Mouse (Mus musculus) forebrain, embryonic 16.5 days (tissue): Measurements from ENCODE around the gene Fam129b. TPM values are rescaled to one million over a fixed set of nuclear protein-coding genes. Genes with fewer than 3 reads are reported as not detected.

ENCODE experiments used
- ATAC-seq: fragments of 200-750 bp; cut with Nextera tagmentation; 2 replicates; pipeline ENCODE4 v1.8.0; 2017; ENCODE audit warnings: mild to moderate bottlenecking, moderate library complexity
- H3K27ac ChIP-seq: fragments of 300-500 bp; sonication (generic); 2 replicates; pipeline ENCODE4 v1.5.1; 2014; ENCODE audit warnings: low read length, control low read depth
- H3K27me3 ChIP-seq: fragments of 300-500 bp; sonication (generic); replicated peaks from 2 replicates; pipeline ENCODE4 v1.6.1; 2014; ENCODE audit warnings: low read length; ENCODE audit not compliant: control insufficient read depth, insufficient read depth
- H3K36me3 ChIP-seq: fragments of 300-500 bp; sonication (generic); 2 replicates; pipeline ENCODE4 v1.6.1; 2014; ENCODE audit not compliant: control insufficient read depth, insufficient read depth
- H3K4me1 ChIP-seq: fragments of 300-500 bp; sonication (generic); replicated peaks from 2 replicates; pipeline ENCODE4 v1.6.1; 2014; ENCODE audit warnings: low read length; ENCODE audit not compliant: control insufficient read depth, insufficient read depth
- H3K4me2 ChIP-seq: fragments of 300-500 bp; sonication (generic); 2 replicates; pipeline ENCODE4 v1.6.1; 2014; ENCODE audit warnings: mild to moderate bottlenecking, low read length, control low read depth
- H3K4me3 ChIP-seq: fragments of 300-500 bp; sonication (generic); replicated peaks from 2 replicates; pipeline ENCODE4 v1.5.1; 2014; ENCODE audit warnings: mild to moderate bottlenecking, low read length, control low read depth
- H3K9ac ChIP-seq: fragments of 300-500 bp; sonication (generic); replicated peaks from 2 replicates; pipeline ENCODE4 v1.6.1; 2014; ENCODE audit warnings: low read depth, low read length, control low read depth
- H3K9me3 ChIP-seq: fragments of 300-500 bp; sonication (generic); 2 replicates; pipeline ENCODE4 v1.6.1; 2016; ENCODE audit warnings: low read length; ENCODE audit not compliant: control insufficient read depth
- WGBS: fragments of 180-500 bp; shearing (Covaris S2); extraction: QIAGEN DNeasy Blood & Tissue Kit; methylation state at CpG from one replicate; pipeline ENCODE4 v1.1.7; 2014; 5-methylcytosine and 5-hydroxymethylcytosine counted together
- polyA plus RNA-seq: library from polyadenylated mRNA; unstranded; fragments of >200 nt; fragmentation: Nextera tagmentation; extraction: Ambion mirVana; gene quantifications from 2 replicates; pipeline ENCODE4 v1.2.1, GENCODE M21; 2015

Gene Fam129b
- polyA plus RNA-seq, 1 experiment from 2014 or later = 36.4 TPM

DNA sequence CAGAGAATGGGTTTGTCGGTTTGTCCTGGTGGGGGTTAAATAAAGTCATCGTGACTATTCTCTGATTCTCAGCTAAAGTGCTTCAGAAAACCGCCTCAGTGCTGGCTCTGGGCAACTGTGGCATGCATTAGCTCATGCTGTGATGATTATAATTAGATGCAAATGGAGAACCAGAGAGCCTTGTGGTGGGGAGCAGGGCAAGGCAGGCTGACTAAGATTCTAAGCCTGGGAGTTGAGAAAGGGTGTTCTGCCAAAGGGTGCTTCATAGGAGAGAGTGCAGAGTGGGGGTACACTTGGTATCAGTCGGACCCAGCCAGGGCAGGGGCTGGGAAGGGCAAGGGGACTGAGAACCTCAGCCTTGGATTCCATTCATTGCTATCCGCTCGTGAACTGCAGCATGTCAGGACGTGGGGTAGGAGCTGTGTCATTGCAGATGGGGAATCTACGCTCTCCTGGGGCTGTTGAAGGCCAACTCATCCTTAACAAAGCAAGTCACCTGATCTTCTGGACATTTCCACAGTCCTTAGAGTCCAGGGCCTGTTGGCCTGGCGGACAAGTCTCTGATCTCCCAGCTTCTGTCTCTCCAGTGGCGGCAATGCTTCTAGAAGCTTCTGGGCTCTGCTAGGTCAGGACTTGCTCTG lies 20.7 kb downstream of the Fam129b start:
- H3K9ac ChIP-seq = no peak overlapping the region
- no peak overlapping the region for H3K4me2 ChIP-seq
- ATAC-seq = peak; percentile 67
- no peaks in the 10 kb centered on the region for H3K9me3 ChIP-seq
- H3K36me3 ChIP-seq = no peaks in the 10 kb centered on the region
- 45% methylated on average over 10 of the region's 10 CpGs for WGBS
- 0 out of 2 replicates have a peak overlapping the region, but pooled peaks have one; percentile 4 for H3K27ac ChIP-seq
- H3K27me3 ChIP-seq = no peaks in the 10 kb centered on the region
- H3K4me1 ChIP-seq = peaks cover 19% of the 10 kb centered on the region
- H3K4me3 ChIP-seq = no peak overlapping the region

- Histone ChIP-seq H3K27me3 (no peaks in the 10 kb centered on the region), H3K36me3 (no peaks in the 10 kb centered on the region), H3K27ac (no peak overlapping the region), H3K4me1 (peaks cover 19% of the 10 kb centered on the region), H3K9ac (no peak overlapping the region), H3K4me3 (no peak overlapping the region), H3K4me2 (no peak overlapping the region), H3K9me3 (no peaks in the 10 kb centered on the region)
- no peak for ATAC-seq
- 61% methylated on average over 7 of the region's 7 CpGs for WGBS
Observed at GRCm38 (mm10) chr2:32898983-32899382, 23.1 kb downstream of the Fam129b start.

DNA sequence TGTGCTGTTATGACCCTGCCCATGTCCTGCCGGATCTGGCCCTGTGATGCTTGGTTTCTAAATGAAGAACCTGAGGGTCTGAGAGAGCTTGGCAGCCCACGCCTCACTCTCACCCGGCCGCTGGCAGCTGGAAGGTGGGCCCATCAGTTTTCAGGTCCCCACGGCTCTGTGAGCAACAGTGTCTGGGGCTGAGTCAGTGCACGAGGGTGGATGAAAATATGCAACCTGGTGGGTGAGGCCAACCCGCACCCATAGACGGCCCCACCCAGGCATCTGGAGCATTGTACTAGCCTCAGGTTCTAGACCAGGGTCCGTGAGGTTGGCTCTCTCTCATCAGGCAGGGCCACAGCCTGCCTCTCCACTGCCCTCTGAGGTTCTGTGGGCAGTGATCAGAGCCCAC lies 26.2 kb downstream of the Fam129b start:
- WGBS = 90% methylated on average over 9 of the region's 9 CpGs
- H3K27me3 ChIP-seq = no peaks in the 10 kb centered on the region
- peaks cover 5% of the 10 kb centered on the region; the same call in 1 of the 2 replicates for H3K4me1 ChIP-seq
- no peak overlapping the region for H3K9ac ChIP-seq
- no peak overlapping the region for H3K4me3 ChIP-seq
- H3K27ac ChIP-seq = no peak overlapping the region
- no peaks in the 10 kb centered on the region for H3K36me3 ChIP-seq
- H3K4me2 ChIP-seq = no peak overlapping the region
- no peaks in the 10 kb centered on the region for H3K9me3 ChIP-seq
- ATAC-seq = no peak

- Histone ChIP-seq H3K4me3 (no peak overlapping the region), H3K4me2 (no peak overlapping the region), H3K9ac (no peak overlapping the region), H3K36me3 (no peaks in the 10 kb centered on the region), H3K4me1 (peaks cover 17% of the 10 kb centered on the region), H3K9me3 (no peaks in the 10 kb centered on the region), H3K27ac (no peak overlapping the region), H3K27me3 (no peaks in the 10 kb centered on the region)
- no peak for ATAC-seq
- WGBS = 86% methylated on average over 4 of the region's 4 CpGs
Observed at GRCm38 (mm10) chr2:32903470-32903869, 27.6 kb downstream of the Fam129b start.

- no peak for ATAC-seq
Observed at GRCm38 (mm10) chr2:32904637-32905036, 28.7 kb downstream of the Fam129b start.

DNA sequence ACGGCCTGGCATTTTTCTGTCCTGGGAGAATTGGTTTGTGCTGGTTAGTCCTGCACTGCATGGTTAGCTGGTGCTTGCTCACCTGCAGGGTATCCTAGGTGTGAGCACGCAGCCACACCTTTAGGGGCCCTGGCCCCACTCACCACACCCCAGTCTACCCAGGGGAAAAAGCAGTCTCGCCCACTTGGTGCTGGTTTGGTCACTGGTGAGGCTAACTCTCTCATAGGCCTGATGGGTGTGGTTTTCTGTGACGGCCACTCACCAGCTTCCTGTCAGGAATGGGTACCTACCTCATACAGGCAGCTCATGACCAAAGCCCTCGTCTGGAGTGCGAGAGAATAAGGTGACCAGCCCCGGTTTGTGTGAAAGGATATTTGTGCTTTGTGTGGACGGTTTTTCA lies 29.4 kb downstream of the Fam129b start:
- ATAC-seq = no peak
- H3K36me3 ChIP-seq = no peaks in the 10 kb centered on the region
- no peak overlapping the region for H3K4me2 ChIP-seq
- H3K4me1 ChIP-seq = peaks cover 25% of the 10 kb centered on the region
- no peak overlapping the region for H3K4me3 ChIP-seq
- H3K9me3 ChIP-seq = no peaks in the 10 kb centered on the region
- 80% methylated on average over 8 of the region's 8 CpGs for WGBS
- no peak overlapping the region for H3K9ac ChIP-seq
- no peak overlapping the region for H3K27ac ChIP-seq
- no peaks in the 10 kb centered on the region for H3K27me3 ChIP-seq

More at GRCm38 (mm10) chr2:32904637-32905036, 28.7 kb downstream of the Fam129b start:
- H3K27ac ChIP-seq = no peak overlapping the region
- H3K4me2 ChIP-seq = no peak overlapping the region
- no peak overlapping the region for H3K9ac ChIP-seq
- no peaks in the 10 kb centered on the region for H3K9me3 ChIP-seq
- H3K4me3 ChIP-seq = no peak overlapping the region
- no peaks in the 10 kb centered on the region for H3K36me3 ChIP-seq
- WGBS = 90% methylated on average over 5 of the region's 5 CpGs
- peaks cover 25% of the 10 kb centered on the region for H3K4me1 ChIP-seq
- H3K27me3 ChIP-seq = no peaks in the 10 kb centered on the region

DNA sequence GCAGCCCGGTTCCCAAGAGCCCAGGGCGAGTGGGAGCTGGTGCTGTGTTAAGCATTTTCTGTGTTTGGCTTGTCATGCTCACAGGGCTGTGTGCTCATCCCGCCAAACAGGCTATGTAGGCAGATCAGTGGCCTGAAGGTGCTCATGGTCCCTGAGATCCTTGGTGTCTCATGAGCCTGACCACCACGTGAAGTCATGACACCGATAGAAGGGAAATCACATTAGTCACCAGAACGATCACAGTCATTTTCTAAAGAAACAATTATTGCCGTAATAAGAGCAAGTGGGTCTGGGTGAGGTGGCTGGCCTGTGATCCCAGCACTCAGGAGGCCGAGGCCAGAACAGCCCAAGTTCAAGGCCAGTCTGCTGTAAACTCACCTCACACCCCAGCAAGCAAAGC lies 31.5 kb downstream of the Fam129b start:
- peak overlapping the region; percentile 26; the same call in 1 of the 2 replicates for H3K9ac ChIP-seq
- no peak for ATAC-seq

DNA sequence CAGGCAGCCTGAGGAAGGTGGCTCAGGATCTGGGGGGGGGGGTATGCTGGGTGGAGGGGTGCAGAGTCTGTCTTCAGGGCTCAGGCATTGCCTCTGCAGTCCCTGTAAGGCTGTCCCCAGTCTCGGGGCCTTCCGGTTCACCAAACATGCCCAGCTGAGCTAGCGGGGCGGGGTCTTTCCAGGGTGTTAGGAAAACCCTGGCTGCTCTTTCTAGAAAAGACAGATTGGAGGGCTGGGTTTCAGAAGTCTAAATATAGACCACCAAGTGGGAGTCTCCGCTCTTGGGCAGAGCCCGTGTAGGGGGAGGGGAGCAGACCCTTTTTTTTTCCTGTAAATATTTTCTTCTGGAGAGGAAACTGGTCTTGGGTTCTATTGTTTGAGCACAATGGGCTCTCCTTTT lies 32.4 kb downstream of the Fam129b start:
- H3K27ac ChIP-seq = peak overlapping the region; percentile 87
- H3K4me3 ChIP-seq = no peak overlapping the region
- H3K36me3 ChIP-seq = peaks cover 3% of the 10 kb centered on the region; the same call in 1 of the 2 replicates
- H3K9me3 ChIP-seq = no peaks in the 10 kb centered on the region
- H3K4me2 ChIP-seq = peak overlapping the region; percentile 31; the same call in 1 of the 2 replicates
- ATAC-seq = peak; percentile 82
- H3K9ac ChIP-seq = peak overlapping the region; percentile 41
- peaks cover 25% of the 10 kb centered on the region for H3K4me1 ChIP-seq
- under 1% methylated on average over 6 of the region's 6 CpGs for WGBS
- no peaks in the 10 kb centered on the region for H3K27me3 ChIP-seq

More for the DNA sequence above, 31.5 kb downstream of the Fam129b start:
- 59% methylated on average over 8 of the region's 8 CpGs for whole genome bisulfite sequencing
- H3K9me3 ChIP-seq = no peaks in the 10 kb centered on the region
- H3K4me3 ChIP-seq = no peak overlapping the region
- peaks cover 3% of the 10 kb centered on the region; the same call in 1 of the 2 replicates for H3K36me3 ChIP-seq
- no peak overlapping the region for H3K4me2 ChIP-seq
- peaks cover 25% of the 10 kb centered on the region for H3K4me1 ChIP-seq
- peak overlapping the region; percentile 11; the same call in 1 of the 2 replicates for H3K27ac ChIP-seq
- no peaks in the 10 kb centered on the region for H3K27me3 ChIP-seq

DNA sequence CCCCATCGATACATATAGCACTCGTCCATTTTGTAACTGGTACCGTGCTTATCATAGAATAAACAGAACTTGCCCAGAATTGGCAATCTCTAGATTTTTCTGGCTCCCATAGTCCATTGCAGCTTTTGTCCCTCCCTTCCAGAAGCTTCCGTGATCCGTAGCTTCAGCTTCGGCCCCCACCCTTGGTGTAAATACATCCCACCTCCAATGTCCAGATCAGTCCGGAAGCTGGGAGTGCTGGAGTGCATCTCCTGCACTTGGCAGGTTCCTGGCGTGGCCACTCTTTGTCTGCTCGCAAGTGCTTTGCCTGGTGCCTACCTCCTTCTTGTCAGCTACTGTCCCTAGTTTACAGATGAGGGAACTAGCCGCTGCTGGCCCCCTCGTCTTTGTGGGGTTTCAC lies 32.9 kb downstream of the Fam129b start:
- H3K27ac ChIP-seq = peak overlapping the region; percentile 87
- H3K4me3 ChIP-seq = no peak overlapping the region
- no peaks in the 10 kb centered on the region for H3K27me3 ChIP-seq
- H3K9me3 ChIP-seq = no peaks in the 10 kb centered on the region
- no peak for ATAC-seq
- WGBS = 19% methylated on average over 11 of the region's 11 CpGs
- H3K36me3 ChIP-seq = peaks cover 3% of the 10 kb centered on the region; the same call in 1 of the 2 replicates
- H3K4me2 ChIP-seq = peak overlapping the region; percentile 31; the same call in 1 of the 2 replicates
- H3K9ac ChIP-seq = peak overlapping the region; percentile 41
- H3K4me1 ChIP-seq = peaks cover 25% of the 10 kb centered on the region
